Mouse (Mus musculus): ENCODE measurements at regions not wholly inside any gene's neighbourhood (a gene's known extent, or its start where the extent isn't known, plus 50 kb on each side); places are given as distances from the start of the nearest gene placed in this dataset.
"Not testable (repeated sequence)": the region's sequence is repeated elsewhere in the genome, so short reads cannot be mapped to it uniquely, and the experiment has no call there.

GRCm38 (mm10) chr12:69494648-69495047, 88.2 kb downstream of the Vcpkmt start:
- intact Hi-C loops (cut with DNase I): no loop called here
- no peak for DNase-seq (ENCODE audit: low spot score in 2 of 2)

- intact Hi-C loops (cut with DNase I): no loop called here
- no peak for DNase-seq (ENCODE audit: low spot score in 2 of 2)
These were observed 93.1 kb downstream of the Vcpkmt start for GRCm38 (mm10) chr12:69489686-69490085.

GRCm38 (mm10) chr12:69486903-69487302, 95.9 kb downstream of the Vcpkmt start:
- intact Hi-C loops (cut with DNase I): no loop called here

GRCm38 (mm10) chr12:69485652-69486651, 96.9 kb downstream of the Vcpkmt start:
- DNase-seq (ENCODE audit: low spot score in 2 of 2): peak in 1 of 2 experiments; percentile 73
- intact Hi-C loops (cut with DNase I): no loop called here

More at GRCm38 (mm10) chr12:69486903-69487302, 95.9 kb downstream of the Vcpkmt start:
- DNase-seq (ENCODE audit: low spot score in 2 of 2): no peak

- intact Hi-C loops (cut with DNase I): no loop called here
These were observed 101.4 kb downstream of the Vcpkmt start for GRCm38 (mm10) chr12:69481420-69481819.

GRCm38 (mm10) chr12:69476631-69477091, 104.4 kb upstream of the Gm9887 start:
- intact Hi-C loops (cut with DNase I): no loop called here

More at GRCm38 (mm10) chr12:69481420-69481819, 101.4 kb downstream of the Vcpkmt start:
- DNase-seq (ENCODE audit: low spot score in 2 of 2): no peak

GRCm38 (mm10) chr12:69476131-69476530, 103.9 kb upstream of the Gm9887 start:
- DNase-seq (ENCODE audit: low spot score in 2 of 2): no peak
- intact Hi-C loops (cut with DNase I): no loop called here

More at GRCm38 (mm10) chr12:69476631-69477091, 104.4 kb upstream of the Gm9887 start:
- no peak for DNase-seq (ENCODE audit: low spot score in 2 of 2)

GRCm38 (mm10) chr12:69474916-69475661, 102.8 kb upstream of the Gm9887 start:
- DNase-seq (ENCODE audit: low spot score in 2 of 2): no peak
- intact Hi-C loops (cut with DNase I): no loop called here

- intact Hi-C loops (cut with DNase I): no loop called here
- no peak for DNase-seq (ENCODE audit: low spot score in 2 of 2)
These were observed 102.1 kb upstream of the Gm9887 start for GRCm38 (mm10) chr12:69474141-69474915.

GRCm38 (mm10) chr12:69473379-69474057, 101.3 kb upstream of the Gm9887 start:
- intact Hi-C loops (cut with DNase I): no loop called here
- no peak for DNase-seq (ENCODE audit: low spot score in 2 of 2)

GRCm38 (mm10) chr12:69472912-69473311, 100.7 kb upstream of the Gm9887 start:
- intact Hi-C loops (cut with DNase I): no loop called here
- DNase-seq (ENCODE audit: low spot score in 2 of 2): peak in 1 of 2 experiments; percentile 16

- DNase-seq (ENCODE audit: low spot score in 2 of 2): no peak
- intact Hi-C loops (cut with DNase I): no loop called here
These were observed 99.6 kb upstream of the Gm9887 start for GRCm38 (mm10) chr12:69471876-69472275.

- intact Hi-C loops (cut with DNase I): loop anchor here (5.0 kb wide), 1 partner anchor 48 kb away; no protein-coding TSS in a partner anchor
- no peak for DNase-seq (ENCODE audit: low spot score in 2 of 2)
These were observed 96.7 kb upstream of the Gm9887 start for GRCm38 (mm10) chr12:69469004-69469403.

- intact Hi-C loops (cut with DNase I): loop anchor here (5.0 kb wide), 1 partner anchor 50 kb away; no protein-coding TSS in a partner anchor
- DNase-seq (ENCODE audit: low spot score in 2 of 2): no peak
These were observed 95.1 kb upstream of the Gm9887 start for GRCm38 (mm10) chr12:69467363-69467762.

GRCm38 (mm10) chr12:69464906-69465305, 92.6 kb upstream of the Gm9887 start:
- no peak for DNase-seq (ENCODE audit: low spot score in 2 of 2)
- intact Hi-C loops (cut with DNase I): loop anchor here (5.0 kb wide), 1 partner anchor 52 kb away; no protein-coding TSS in a partner anchor

- intact Hi-C loops (cut with DNase I); DNase-seq (ENCODE audit: low spot score in 2 of 2): not testable (repeated sequence)
These were observed 91.1 kb upstream of the Gm9887 start for GRCm38 (mm10) chr12:69463327-69463726.

GRCm38 (mm10) chr12:69461888-69462840, 89.9 kb upstream of the Gm9887 start:
- DNase-seq (ENCODE audit: low spot score in 2 of 2): peak in 1 of 2 experiments; percentile 18
- intact Hi-C loops (cut with DNase I): no loop called here
